Mouse (Mus musculus): Measurements from ENCODE around the gene Eif2b5.
"Not testable (repeated sequence)": the region's sequence is repeated elsewhere in the genome, so short reads cannot be mapped to it uniquely, and the experiment has no call there.

Eif2b5 gene

DNA sequence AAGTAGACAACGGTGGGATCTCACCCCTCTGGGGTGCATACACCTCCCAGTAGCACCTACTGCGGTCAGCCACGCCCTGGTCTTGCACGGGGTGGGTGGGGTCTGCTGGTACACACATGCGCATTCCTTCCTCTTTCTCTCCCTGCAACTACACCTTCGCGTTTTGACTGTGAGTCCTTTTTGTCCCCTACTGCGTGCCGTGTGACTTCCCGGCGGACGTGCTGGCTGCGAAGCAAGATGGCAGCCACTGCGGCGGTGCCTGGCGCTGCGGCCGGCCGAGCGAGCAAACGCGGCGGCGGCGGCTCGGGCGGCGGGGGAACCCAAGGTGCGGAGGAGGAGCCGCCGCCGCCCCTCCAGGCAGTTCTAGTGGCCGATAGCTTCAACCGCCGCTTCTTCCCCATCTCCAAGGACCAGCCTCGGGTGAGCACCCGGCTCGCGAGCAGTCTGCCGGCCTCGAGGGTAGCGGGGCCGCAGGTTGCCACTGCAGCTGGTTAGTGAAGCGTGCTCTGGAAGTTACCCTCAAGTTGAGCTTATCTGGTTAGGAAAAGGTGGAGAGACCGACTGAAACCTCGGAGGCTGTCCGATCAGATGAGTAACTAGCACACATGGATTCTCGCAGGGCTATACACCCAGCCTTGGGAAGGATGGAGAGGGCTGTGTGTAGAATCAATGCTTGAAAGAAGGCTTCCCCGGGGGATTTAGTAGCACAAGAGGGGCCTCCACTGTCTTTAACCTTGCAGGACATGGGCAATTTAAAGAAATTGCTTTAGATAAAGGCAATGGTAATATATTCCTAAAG lies at the start of gene Eif2b5:
TSS of gene Eif2b5 (plus strand) at position 141 of the 799 bp plus-strand sequence.
- DNase-seq (ENCODE audit: low spot score in 2 of 2): peak; percentile 87 to 90

DNA sequence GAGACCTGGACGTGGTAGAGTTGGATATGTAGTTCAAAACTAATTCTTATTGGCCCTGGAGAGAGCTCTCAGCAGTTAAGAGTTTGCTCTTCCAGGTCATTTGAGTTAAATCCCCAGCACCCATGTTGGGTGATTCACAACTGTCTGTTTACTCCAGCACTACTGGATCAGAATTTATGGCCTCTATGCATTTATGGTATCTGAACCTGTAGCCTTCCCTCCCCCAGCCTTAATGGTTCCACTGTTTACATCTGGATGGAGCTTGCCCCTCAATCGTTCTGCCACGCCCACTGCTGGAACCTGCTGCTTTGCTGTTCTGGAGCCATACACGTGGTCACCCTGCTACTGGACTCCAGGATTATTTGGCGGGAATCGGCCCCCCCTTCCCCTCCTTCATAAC lies 46.8 kb upstream of the Eif2b5 start:
- no peak for DNase-seq (ENCODE audit: low spot score in 2 of 2)

DNA sequence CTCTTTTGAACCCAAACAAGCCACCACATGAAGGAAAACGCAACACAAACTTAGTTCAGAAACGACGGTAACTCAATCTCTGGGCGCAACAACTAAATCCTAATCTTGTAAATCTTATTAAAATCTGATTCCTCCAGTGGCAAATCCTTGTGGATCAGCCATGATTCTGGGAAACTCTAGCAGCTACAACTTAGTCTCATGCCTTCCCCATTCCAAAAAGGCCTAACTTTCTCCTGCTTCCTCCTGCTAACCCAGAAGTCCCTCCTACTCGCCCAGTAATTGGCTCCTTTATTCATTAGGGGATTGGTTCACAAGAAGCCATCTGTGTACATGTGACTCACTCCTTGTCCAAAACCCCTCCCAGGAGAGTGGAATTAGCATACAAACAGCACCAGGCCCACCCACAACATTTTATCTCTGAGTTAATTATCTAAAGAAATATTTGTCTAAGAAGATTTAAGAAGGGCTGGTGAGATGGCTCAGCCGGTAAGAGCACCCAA lies 44.4 kb upstream of the Eif2b5 start:
- DNase-seq (ENCODE audit: low spot score in 2 of 2): no peak

DNA sequence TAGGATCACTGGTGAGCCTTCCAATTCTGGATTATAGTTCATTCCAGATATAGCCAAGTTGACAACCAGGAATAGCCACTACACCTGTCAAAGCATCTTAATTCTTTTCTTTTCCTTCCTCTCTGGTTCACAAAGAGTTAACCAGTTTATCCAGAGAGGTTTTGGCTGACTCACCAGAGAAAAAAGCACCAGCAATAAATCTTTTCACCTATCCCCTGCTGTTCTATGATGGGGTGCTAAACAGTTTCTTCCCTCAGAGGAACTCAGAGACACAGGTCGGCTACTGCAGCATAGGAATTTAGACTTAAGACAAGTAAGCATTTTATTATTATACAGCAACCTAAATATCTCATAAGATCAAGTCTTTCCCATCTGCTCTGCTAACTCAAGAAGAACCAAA lies 42.5 kb upstream of the Eif2b5 start:
- DNase-seq (ENCODE audit: low spot score in 2 of 2): no peak

DNA sequence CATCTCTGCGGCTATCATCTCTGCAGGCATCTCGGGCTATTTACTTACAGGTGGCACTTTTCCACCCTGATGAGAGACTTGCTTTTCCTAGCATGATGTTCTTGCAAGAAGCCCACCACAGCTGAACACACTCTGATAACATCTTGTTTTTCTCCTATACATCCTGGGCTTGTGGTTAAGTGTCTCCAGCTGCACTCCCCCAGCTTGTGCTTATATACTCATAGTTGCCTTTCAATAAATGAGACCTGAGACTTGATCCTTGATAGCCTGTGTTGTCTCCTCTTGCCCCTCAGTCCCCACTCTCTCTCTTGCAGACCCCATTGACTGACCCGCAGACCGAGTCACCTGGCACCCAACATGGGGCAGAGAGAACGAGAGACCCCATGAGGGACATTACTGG lies 39.9 kb upstream of the Eif2b5 start:
- DNase-seq (ENCODE audit: low spot score in 2 of 2): not testable (repeated sequence)

DNA sequence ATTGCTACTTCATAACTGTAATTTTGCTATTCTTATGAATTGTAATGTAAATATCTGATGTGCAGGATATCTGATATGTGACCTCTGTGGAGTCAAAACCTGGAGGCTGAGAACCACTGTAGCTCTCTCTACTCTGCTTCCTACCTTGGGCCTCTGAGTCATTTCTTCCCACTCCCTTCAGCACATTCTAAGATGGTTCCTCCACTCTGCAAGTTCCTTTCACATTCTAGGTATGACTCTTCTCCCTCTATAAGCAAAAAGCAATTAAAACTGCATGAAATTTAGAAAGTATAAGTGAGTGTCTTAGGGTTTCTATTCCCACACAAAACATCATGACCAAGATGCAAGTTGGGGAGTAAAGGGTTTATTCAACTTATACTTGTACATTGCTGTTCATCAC lies 33.9 kb upstream of the Eif2b5 start:
- no peak for DNase-seq (ENCODE audit: low spot score in 2 of 2)

DNA sequence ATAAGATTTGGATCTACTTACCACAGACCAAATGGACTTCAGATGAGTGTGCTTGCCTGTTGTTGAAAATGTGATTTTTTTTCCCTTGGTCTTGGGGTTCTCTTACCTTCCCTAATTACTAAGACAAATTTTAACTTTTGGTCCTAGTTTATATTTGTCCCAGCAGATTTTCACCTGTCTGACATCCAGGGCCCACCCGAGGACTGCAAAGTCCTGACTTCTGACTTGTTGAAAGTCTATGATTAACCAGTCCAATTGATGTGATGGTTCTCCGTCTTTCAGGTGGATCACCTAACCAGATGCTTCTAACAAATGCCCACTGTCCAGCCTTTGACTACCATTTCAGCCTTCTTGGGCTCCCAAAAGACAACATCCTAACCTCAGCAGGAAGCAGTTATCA lies 27.6 kb upstream of the Eif2b5 start:
- DNase-seq (ENCODE audit: low spot score in 2 of 2): no peak

DNA sequence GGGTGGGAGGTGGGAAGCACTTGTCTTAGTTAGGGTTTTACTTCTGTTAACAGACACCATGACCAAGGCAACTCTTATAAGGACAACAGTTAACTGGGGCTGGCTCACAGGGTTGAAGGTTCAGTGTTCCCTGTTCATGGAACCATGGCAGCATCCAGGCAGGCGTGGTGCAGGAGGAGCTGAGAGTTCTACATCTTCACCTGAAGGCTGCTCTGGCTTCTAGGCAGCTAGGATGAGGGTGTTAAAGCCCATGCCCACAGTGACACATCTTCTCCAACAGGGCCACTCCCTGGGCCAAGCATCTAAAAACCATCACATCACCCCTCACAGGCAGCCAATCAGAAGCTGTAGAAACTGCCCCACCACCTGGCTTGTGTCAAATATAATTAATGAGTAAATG lies 26.9 kb upstream of the Eif2b5 start:
- DNase-seq (ENCODE audit: low spot score in 2 of 2): no peak

DNA sequence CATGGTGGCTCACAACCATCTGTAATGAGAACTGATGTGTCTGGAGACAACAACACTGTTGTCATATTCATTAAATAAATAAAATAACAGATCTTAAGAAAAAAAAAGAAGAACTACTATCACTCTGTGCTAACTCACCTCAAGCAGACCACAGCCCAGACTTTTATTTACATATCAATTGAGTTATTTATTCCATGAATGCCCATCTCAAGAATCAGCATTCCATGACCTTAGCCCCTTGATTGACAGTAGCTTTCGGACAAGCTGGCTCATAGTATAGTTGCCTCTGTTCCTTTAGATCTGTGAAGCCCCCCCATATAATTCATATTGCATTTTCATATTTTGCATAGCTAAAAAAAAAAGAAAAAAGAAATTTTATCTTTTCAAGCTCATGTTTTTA lies 24.9 kb upstream of the Eif2b5 start:
- DNase-seq (ENCODE audit: low spot score in 2 of 2): no peak

DNA sequence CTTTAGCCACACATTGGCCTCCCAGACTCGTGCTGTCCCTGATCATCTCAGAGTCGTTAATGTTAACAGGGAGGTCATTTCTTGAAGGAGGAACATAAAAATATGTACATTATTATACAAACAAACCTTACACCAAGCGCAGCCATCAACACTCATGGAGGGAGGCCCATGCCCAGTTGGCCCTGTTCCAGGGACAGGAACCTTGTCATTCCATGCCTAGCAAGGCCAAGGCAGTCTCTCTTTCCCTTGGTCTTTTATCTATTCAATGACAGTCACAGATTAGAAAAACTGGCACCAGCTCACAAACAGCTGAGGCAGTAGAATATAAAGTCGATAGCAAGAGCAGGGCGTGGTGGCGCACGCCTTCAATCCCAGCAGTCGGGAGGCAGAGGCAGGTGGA lies 24.4 kb upstream of the Eif2b5 start:
- DNase-seq (ENCODE audit: low spot score in 2 of 2): no peak

DNA sequence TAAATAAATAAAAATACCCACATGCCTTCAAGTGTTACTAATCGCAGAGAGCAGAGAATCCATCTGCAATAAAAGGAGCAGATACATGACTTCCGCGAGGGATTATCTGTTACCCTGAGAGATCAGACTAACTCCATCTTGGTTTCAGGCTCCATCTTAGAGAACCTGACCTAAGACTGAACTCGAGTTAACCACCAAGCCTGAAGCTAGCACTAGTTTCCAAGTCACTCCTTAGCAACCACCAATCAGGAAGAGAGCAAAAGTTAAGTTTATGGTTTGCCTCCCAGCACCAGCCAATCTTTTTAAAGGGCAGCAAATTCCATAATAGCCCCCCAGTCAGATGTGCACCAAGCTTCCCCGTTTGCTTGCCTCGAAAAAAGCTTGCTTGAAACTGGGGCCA lies 23.8 kb upstream of the Eif2b5 start:
- DNase-seq (ENCODE audit: low spot score in 2 of 2): no peak

DNA sequence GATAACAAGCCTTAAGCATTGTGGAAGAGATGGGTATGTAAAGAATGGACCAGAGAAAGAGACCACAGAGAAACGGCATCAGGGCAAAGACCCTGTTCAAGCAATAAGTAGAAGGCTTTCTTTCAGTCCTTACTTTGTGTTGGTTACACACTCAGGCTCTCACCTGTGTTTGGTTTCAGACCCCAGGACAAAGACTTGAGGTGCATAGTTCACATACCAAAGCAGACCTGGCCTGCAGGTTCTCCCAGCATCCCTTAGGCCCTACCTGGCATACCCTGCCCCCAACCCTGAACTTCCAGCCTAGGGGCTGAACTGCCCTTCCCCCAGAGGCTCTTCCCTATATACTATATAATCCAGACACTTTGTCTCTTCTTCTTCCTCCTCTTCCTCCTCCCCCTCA lies 23.3 kb upstream of the Eif2b5 start:
- DNase-seq (ENCODE audit: low spot score in 2 of 2): no peak

DNA sequence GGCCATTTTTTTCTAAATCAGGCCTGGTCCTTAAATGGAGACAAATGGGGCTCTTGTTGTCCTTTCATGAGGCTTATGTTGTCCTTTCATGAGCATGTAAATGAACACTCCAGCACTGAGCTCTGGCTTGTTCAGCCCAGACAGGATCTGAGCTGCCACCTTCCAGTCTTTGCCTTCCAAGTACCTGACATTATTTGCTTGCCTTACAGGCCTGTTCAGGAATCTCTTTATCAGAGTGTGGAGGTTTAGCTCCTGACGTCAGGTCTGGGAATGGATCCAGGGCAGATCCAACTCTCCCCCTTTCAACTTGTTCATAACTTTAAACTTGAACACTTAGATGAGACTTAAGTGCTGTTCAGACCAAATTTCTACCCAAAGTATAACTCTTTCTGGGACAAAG lies 21.8 kb upstream of the Eif2b5 start:
- peak; percentile 44 to 66 for DNase-seq (ENCODE audit: low spot score in 2 of 2)

DNA sequence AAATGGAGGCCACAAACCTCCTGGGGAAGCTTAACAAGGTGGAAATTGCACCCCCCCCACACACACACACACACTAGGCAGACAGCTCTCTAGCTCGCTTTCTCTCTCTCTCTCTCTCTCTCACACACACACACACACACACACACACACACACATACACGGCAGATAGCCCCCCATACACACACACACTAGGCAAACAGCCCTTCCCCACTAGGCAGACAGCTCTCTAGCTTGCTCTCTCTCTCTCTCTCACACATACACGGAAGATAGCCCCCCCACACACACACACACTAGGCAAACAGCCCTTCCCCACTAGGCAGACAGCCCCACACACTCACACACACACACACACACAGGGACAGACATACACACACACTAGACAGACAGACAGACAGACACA lies 21.3 kb upstream of the Eif2b5 start:
- no peak for DNase-seq (ENCODE audit: low spot score in 2 of 2)

DNA sequence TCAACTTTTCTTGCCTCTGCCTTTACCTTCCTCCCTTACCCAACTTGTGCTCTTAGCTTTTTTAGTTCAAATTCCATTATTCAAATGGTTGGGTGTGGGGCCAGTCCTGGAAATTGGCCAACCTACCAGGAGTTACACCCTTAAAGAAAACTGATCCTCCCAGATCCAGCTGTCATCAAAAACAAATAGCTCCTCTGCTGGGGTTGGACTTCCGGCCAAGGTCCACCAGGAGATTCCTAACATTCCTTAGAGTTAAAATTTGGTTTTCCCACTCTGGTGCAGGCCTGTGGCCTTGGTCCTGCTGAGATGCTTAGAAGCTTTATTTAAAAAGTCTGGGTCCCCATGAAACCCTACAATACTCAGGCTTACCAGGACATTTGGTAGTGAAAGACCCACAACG lies 20.1 kb upstream of the Eif2b5 start:
- no peak for DNase-seq (ENCODE audit: low spot score in 2 of 2)

DNA sequence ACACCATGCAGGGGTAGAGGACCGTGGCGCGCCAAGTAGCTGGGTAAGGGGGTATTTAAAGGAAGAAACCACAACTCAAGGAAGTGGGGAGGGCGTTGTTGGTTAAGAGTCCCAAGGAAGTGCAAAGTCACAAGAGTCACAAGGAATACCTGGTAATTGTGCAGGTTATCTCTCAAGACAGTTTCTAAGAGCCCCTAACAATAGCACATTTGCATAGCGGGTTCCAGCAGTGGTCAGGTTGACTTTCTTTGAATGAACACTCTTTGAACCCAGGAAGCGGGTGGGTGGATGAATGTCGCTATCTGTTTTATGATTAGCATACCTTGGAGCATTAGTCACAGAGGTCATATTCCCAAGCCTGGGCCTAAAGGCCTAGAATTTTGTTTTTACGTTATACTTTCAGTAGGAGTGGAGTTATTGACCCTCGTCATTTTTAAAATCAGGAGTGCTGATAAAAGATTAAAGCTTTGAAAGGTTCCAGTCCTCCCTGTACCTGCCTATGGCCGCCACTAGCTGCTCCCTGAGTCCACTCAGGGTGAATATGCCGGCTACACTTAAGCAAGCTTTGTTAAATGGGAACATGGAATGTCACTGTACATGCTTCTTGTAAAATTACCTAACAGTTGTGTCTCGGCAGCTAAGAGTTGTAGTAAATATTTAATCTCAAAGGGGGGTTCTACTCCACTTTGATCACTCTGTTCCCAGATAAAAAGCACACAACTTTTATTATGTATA lies 19.4 kb upstream of the Eif2b5 start:
- not testable (repeated sequence) for DNase-seq (ENCODE audit: low spot score in 2 of 2)

DNA sequence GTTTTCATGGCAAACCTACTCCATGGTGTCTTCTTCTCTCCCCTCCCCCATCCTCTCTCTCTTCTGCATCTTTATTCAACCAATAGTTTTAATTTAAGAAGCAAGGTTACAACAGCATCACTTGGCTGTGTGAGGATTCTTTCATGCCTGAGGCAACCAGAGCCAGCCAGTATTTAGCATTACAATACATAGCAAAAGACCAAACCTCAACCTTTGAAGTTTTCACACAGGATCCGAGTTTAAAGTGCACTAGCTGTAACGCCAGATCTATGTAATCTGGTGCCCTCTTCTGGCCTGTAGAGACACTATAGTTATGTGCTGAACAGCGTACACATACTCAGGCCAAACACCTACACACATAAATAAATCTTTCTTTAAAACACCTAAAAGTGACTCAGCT lies 18.5 kb upstream of the Eif2b5 start:
- no peak for DNase-seq (ENCODE audit: low spot score in 2 of 2)

DNA sequence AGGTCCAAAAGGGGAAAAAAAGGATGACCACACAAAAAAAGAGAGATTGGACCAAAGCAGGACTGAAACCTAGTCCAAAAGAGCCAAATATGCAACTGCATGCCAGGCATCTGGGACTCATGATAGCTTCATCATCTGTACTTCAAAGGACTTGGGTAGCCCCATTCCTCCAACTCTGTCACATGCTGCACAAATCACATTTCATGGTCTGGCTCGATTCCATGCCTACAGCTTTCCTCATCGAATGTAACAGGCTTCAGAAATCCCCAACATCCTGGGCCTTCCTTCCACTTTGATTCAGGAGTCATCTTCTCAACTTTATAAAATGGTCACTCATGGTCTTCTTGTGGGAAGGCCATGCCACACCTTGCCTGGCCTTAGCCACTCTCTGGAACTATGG lies 16.9 kb upstream of the Eif2b5 start:
- DNase-seq (ENCODE audit: low spot score in 2 of 2): no peak

DNA sequence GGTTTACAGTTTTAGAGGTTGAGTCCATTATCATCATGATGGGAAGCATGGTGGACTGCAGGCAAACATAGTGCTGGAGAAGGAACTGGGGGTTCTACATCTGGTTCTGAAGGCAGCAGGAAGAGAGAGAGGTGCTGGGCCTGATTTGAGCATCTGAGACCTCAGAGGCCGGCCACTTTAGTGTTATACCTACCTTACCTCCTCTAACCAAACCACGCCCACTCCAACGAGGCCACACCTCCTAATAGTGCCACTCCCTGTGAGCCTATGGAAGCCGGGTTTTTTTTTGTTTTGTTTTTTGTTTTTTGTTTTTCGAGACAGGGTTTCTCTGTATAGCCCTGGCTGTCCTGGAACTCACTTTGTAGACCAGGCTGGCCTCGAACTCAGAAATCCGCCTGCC lies 14.9 kb upstream of the Eif2b5 start:
- not testable (repeated sequence) for DNase-seq (ENCODE audit: low spot score in 2 of 2)

DNA sequence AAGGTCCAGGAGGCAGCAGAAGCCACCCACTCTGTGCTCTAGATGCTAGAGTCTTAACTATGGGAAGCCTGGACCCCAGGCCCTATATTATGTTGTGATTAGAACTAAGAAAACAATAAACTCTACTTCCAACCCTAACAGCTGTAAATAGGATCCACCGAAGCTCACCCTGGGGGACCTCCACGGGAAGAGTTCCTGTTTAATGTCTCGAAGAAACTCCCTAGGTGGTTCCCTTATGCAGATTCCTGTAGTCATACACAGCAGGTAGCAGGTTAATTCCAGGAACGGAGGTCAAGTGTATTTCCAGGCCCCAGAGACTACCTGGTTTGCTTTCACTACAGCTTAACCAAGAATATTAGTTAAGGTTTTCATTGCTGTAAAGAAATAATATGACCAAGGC lies 13.6 kb upstream of the Eif2b5 start:
- DNase-seq (ENCODE audit: low spot score in 2 of 2): no peak

DNA sequence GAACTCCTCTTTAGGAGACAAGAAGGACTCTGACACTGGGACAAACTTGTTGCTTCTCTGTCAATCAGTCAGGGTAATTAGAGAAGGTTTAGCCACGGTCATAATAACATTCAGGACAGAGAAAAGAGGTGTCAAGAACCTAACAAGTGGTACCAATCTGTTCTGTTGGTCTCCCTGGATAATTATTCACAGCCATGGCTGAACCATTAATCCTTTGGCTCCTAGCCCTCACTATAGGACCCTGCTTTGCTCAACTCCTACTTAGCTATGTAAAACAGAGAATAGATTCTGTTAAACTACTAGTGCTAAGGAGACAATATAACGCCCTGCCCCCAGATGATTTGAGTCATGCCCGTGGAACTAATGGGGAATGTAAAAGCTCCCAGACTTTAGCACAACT lies 12.6 kb upstream of the Eif2b5 start:
- no peak for DNase-seq (ENCODE audit: low spot score in 2 of 2)

DNA sequence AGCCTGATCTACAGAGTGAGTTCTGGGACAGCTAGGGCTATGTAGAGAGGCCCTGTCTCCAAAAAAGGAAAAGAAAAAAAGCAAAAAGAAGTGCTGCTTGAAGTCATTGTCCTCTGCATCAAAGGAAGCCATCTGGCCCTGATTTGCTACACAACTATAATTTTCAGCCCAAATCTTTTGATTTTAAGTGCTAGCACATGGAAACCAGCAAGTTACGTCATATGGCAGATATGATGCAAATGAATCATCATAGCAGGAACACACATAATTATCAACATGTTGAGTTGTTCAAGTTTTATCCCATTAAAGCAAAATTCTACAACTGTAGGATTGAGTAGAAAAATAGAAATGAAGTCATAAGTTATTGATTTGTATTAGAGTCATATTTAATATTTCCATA lies 10.5 kb upstream of the Eif2b5 start:
- DNase-seq (ENCODE audit: low spot score in 2 of 2): no peak

DNA sequence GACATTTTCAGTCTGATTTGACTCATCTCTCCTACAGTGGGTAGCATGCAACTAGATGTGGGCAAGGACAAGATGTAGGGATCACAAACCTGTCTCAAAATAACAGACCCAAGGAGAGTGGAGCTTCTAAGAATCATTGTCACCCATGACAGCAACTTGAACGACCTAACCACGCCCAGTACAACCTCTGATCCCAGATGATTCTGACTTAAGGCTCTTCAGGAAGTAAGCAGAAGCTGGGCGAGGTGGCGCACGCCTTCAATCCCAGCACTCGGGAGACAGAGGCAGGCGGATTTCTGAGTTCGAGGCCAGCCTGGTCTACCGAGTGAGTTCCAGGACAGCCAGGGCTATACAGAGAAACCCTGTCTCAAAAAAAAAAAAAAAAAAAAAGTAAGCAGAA lies 9.9 kb upstream of the Eif2b5 start:
- not testable (repeated sequence) for DNase-seq (ENCODE audit: low spot score in 2 of 2)

Measured in urinary bladder, postnatal 4 days (tissue).